Mouse (Mus musculus) limb, embryonic 11.5 days (tissue): Measurements from ENCODE around the gene Pdzk1ip1. TPM values are rescaled to one million over a fixed set of nuclear protein-coding genes. Genes with fewer than 3 reads are reported as not detected.

Experiments used
- polyA plus RNA-seq: library from polyadenylated mRNA; unstranded; fragments of >200 nt; fragmentation: Nextera tagmentation; extraction: Ambion mirVana; gene quantifications from 2 replicates; pipeline ENCODE4 v1.2.1, GENCODE M21; 2014

Pdzk1ip1 gene
- polyA plus RNA-seq, 1 experiment from 2014 or later, result 12.3 TPM

Other genes with a start within 250 kb of the Pdzk1ip1 start
- gene Foxd2, start 179.8 kb upstream of the Pdzk1ip1 start, polyA plus RNA-seq, result 0.20 and 0.67 TPM in 2 replicates
- gene Foxe3, start 162.7 kb upstream of the Pdzk1ip1 start, polyA plus RNA-seq, result not detected in 2 replicates
- gene Cmpk1, start 101.5 kb upstream of the Pdzk1ip1 start, polyA plus RNA-seq, result 83.6 and 87.4 TPM in 2 replicates
- 20.1 and 23.0 TPM in 2 replicates for gene Stil, start 88.5 kb upstream of the Pdzk1ip1 start, polyA plus RNA-seq
- gene Tal1, start 32.3 kb upstream of the Pdzk1ip1 start, polyA plus RNA-seq, result 2.7 and 3.4 TPM in 2 replicates
- 0.03 TPM in 1 of 2 replicates, not detected in the other for gene Cyp4x1, start 45.6 kb downstream of the Pdzk1ip1 start, polyA plus RNA-seq
- gene Cyp4a29, start 153.4 kb downstream of the Pdzk1ip1 start, polyA plus RNA-seq, result not detected in 2 replicates
- gene Cyp4a12a, start 210.3 kb downstream of the Pdzk1ip1 start, polyA plus RNA-seq, result not detected in 2 replicates